Mouse (Mus musculus) CH12.LX (cell line): ENCODE measurements at regions not wholly inside any gene's neighbourhood (a gene's known extent, or its start where the extent isn't known, plus 50 kb on each side); places are given as distances from the start of the nearest gene placed in this dataset.

Experiments used
- DNase-seq: peaks from one replicate; pipeline ENCODE4 v3.0.0-alpha.2; 2013; ENCODE audit errors: extremely low read depth
- H3K27ac ChIP-seq: 2 replicates; pipeline ENCODE4 v1.5.1; 2012; ENCODE audit warnings: low read depth, mild to moderate bottlenecking, control low read depth, moderate library complexity; ENCODE audit not compliant: insufficient read depth
- H3K27me3 ChIP-seq: replicated peaks from 2 replicates; pipeline ENCODE3; 2012; ENCODE audit warnings: inconsistent platforms
- H3K36me3 ChIP-seq, 2 experiments: replicated peaks in 1 of 2; 2 replicates each; pipeline versions ENCODE3 to v1.6.1; 2012; ENCODE audit warnings: inconsistent platforms in 1 of 2, low read length in 1 of 2, mild to moderate bottlenecking in 1 of 2, mixed read lengths in 1 of 2, moderate library complexity in 1 of 2; ENCODE audit not compliant: control insufficient read depth in 1 of 2, insufficient read depth in 1 of 2
- H3K4me1 ChIP-seq, 2 experiments: 2 replicates each; pipeline ENCODE4 v1.6.1; 2012; ENCODE audit warnings: inconsistent platforms in 1 of 2, moderate library complexity in 1 of 2; ENCODE audit not compliant: insufficient read depth in 2 of 2, control insufficient read depth in 1 of 2
- H3K4me2 ChIP-seq: 2 replicates; pipeline ENCODE4 v1.6.1; 2012; ENCODE audit warnings: low read depth, mild to moderate bottlenecking, control low read depth; ENCODE audit not compliant: poor library complexity, insufficient read depth, severe bottlenecking
- H3K4me3 ChIP-seq, 3 experiments: fragments of 150-350 bp in 1 of 3; sonication (generic) in 1 of 3; replicated peaks in 1 of 3; 2 replicates each; pipeline versions ENCODE3 to v1.5.1; 2011 to 2012; ENCODE audit warnings: low read depth in 2 of 3, low read length in 2 of 3, mild to moderate bottlenecking in 2 of 3, moderate library complexity in 2 of 3, control low read depth in 1 of 3, improper control_type of control experiment in 1 of 3, inconsistent platforms in 1 of 3, mixed read lengths in 1 of 3; ENCODE audit not compliant: poor library complexity in 1 of 3
- H3K79me2 ChIP-seq: replicated peaks from 2 replicates; pipeline ENCODE4 v1.6.1; 2012; ENCODE audit warnings: mild to moderate bottlenecking, moderate library complexity; ENCODE audit not compliant: control insufficient read depth, poor library complexity, insufficient read depth, severe bottlenecking; ENCODE audit errors: extremely low read depth
- H3K9ac ChIP-seq: 2 replicates; pipeline ENCODE4 v1.6.1; 2012; ENCODE audit warnings: low read depth, mild to moderate bottlenecking, control low read depth, moderate library complexity; ENCODE audit not compliant: insufficient read depth
- H3K9me3 ChIP-seq: replicated peaks from 2 replicates; pipeline ENCODE3; 2012; ENCODE audit warnings: low read length, inconsistent platforms, mixed read lengths
- CHD1 ChIP-seq: IDR thresholded peaks from 2 replicates; pipeline ENCODE4 v1.6.1; 2012; ENCODE audit warnings: low read depth, low read length, improper control_type of control experiment, inconsistent platforms
- ETS1 ChIP-seq: conservative IDR thresholded peaks from 2 replicates; pipeline ENCODE4 v1.6.1; 2012; ENCODE audit warnings: low read depth, mild to moderate bottlenecking, inconsistent platforms, low read length, improper control_type of control experiment, moderate library complexity
- GABPA ChIP-seq: IDR thresholded peaks from 2 replicates; pipeline ENCODE4 v1.6.1; 2012; ENCODE audit warnings: low read depth, low read length, improper control_type of control experiment, inconsistent platforms; ENCODE audit not compliant: insufficient replicate concordance
- KAT2A ChIP-seq: IDR thresholded peaks from 2 replicates; pipeline ENCODE4 v1.6.1; 2012; ENCODE audit warnings: low read length, improper control_type of control experiment, inconsistent platforms; ENCODE audit not compliant: insufficient replicate concordance
- MAFK ChIP-seq: IDR thresholded peaks from 2 replicates; pipeline ENCODE4 v1.6.1; 2011; ENCODE audit warnings: low read length, improper control_type of control experiment; ENCODE audit not compliant: insufficient replicate concordance
- MEF2A ChIP-seq: IDR thresholded peaks from 2 replicates; pipeline ENCODE4 v1.6.1; 2014; ENCODE audit warnings: low read depth, mild to moderate bottlenecking, inconsistent platforms, low read length, improper control_type of control experiment, borderline replicate concordance
- NRF1 ChIP-seq: IDR thresholded peaks from 2 replicates; pipeline ENCODE4 v1.6.1; 2014; ENCODE audit warnings: low read depth, mild to moderate bottlenecking, inconsistent platforms, low read length, improper control_type of control experiment, moderate library complexity
- RAD21 ChIP-seq: IDR thresholded peaks from 2 replicates; pipeline ENCODE4 v1.6.1; 2011; ENCODE audit warnings: low read depth, mild to moderate bottlenecking, low read length, improper control_type of control experiment, moderate library complexity
- TCF12 ChIP-seq: IDR thresholded peaks from 2 replicates; pipeline ENCODE4 v1.6.1; 2014; ENCODE audit warnings: low read depth, mild to moderate bottlenecking, inconsistent platforms, low read length, improper control_type of control experiment
- USF1 ChIP-seq: IDR thresholded peaks from 2 replicates; pipeline ENCODE4 v1.6.1; 2014; ENCODE audit warnings: low read depth, mild to moderate bottlenecking, inconsistent platforms, low read length, improper control_type of control experiment
- USF2 ChIP-seq: conservative IDR thresholded peaks from 2 replicates; pipeline ENCODE4 v1.6.1; 2011; ENCODE audit warnings: low read depth, low read length, improper control_type of control experiment
- ZC3H11A ChIP-seq: IDR thresholded peaks from 2 replicates; pipeline ENCODE4 v1.6.1; 2012; ENCODE audit warnings: low read depth, mild to moderate bottlenecking, inconsistent platforms, low read length, improper control_type of control experiment
- ZMIZ1 ChIP-seq: IDR thresholded peaks from 2 replicates; pipeline ENCODE4 v1.6.1; 2012; ENCODE audit warnings: low read depth, mild to moderate bottlenecking, inconsistent platforms, low read length, improper control_type of control experiment
- dilution Hi-C: fragments of 300-500 bp; cut with MboI; formaldehyde crosslinking; loops from 2 replicates; pipeline ENCODE4 v1.14.3; 2020; ENCODE audit warnings: low sequenced_read_pairs; ENCODE audit not compliant: extremely low pct_unique_long_range_greater_than_20kb, extremely low pct_ligation_motif_present
- in situ Hi-C: fragments of 300-500 bp; cut with MboI; formaldehyde crosslinking; loops from 3 replicates; pipeline ENCODE4 v1.14.3; 2019; ENCODE audit warnings: low sequenced_read_pairs, low pct_ligation_motif_present, low pct_unique_long_range_greater_than_20kb, mixed read lengths

- no peak overlapping the region for H3K27ac ChIP-seq
- H3K36me3 ChIP-seq, result no peaks in the 10 kb centered on the region
- no peaks in the 10 kb centered on the region for H3K9me3 ChIP-seq
- no peak overlapping the region for H3K9ac ChIP-seq
- no peak overlapping the region for H3K4me3 ChIP-seq
- no peak for TF ChIP-seq ZMIZ1
- TF ChIP-seq, all 38 proteins: peak for 0
- Histone ChIP-seq H3K79me2 (no peaks in the 10 kb centered on the region), H3K4me1 (no peaks in the 10 kb centered on the region), H3K4me2 (no peak overlapping the region), H3K27me3 (no peaks in the 10 kb centered on the region)
- in situ Hi-C loops (no loop called here), dilution Hi-C loops (no loop called here)
- no peak for DNase-seq
These were observed 194.7 kb upstream of the Usp24 start for GRCm38 (mm10) chr4:106121306-106121705.

GRCm38 (mm10) chr4:106123038-106123654 is 192.9 kb upstream of the Usp24 start:
- H3K4me2 ChIP-seq, result no peak overlapping the region
- dilution Hi-C loops, result no loop called here
- no peak overlapping the region for H3K9ac ChIP-seq
- no peak overlapping the region for H3K4me3 ChIP-seq
- no peaks in the 10 kb centered on the region for H3K79me2 ChIP-seq
- in situ Hi-C loops, result no loop called here
- no peak overlapping the region for H3K27ac ChIP-seq
- DNase-seq, result no peak
- TF ChIP-seq USF1 (no peak), KAT2A (no peak), USF2 (no peak), MEF2A (no peak), CHD1 (no peak), ZC3H11A (no peak), MAFK (no peak), ETS1 (no peak), NRF1 (no peak), RAD21 (no peak), GABPA (no peak), TCF12 (no peak)
- TF ChIP-seq, all 38 proteins: peak for 0
- Histone ChIP-seq H3K27me3 (no peaks in the 10 kb centered on the region), H3K36me3 (no peaks in the 10 kb centered on the region), H3K9me3 (no peaks in the 10 kb centered on the region), H3K4me1 (peaks cover 2 to 4% of the 10 kb centered on the region in 2 experiments; a peak in 2 of 4 replicates)
